ENCODE assay signal across 9 mouse cellular contexts in the genomic region with DNA sequence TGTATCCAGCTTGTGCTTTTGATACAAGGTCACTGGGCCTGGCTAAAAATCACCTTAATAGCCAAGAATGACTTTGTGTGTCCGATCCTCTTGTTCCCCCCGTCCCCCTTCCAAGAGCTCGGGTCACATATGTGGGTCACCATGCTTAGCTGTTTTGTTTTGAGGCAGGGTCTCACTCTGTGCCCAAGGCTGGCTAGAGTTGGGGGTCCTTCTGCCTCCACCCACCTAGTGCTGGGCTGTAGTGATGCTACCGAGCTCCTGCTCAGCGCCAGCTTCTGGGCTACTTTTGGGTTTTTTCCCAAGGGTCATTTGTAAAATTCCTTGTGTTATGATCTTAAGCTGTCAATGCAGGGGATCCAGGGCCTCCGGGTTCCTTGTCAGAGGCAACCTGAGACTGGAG. TPM values are rescaled to one million over a fixed set of nuclear protein-coding genes. Genes with fewer than 3 reads are reported as not detected.
DNase-seq lines count a peak whose midpoint lies in the region; ATAC-seq lines count a peak whose summit lies in the region.
"Had no signal": no experiment of that assay in that cellular context is flagged by ENCODE, and none has a peak within 500 bp of the region (broad histone marks: within the 10 kb centered on the region; RNA-seq: fewer than 3 reads in every experiment).

No protein-coding gene starts in this region.

- H3K4me3 ChIP-seq in megakaryocyte, embryonic 14.5 days (replicated peaks) = peak overlapping the region; percentile 9
- no peak overlapping the region; the same call in 1 of the 2 replicates for H3K4me3 ChIP-seq in limb, embryonic 15.5 days
- no peak overlapping the region for H3K4me3 ChIP-seq in stomach, embryonic 16.5 days (replicated peaks; ENCODE audit: low read length)

- peak; percentile 92 for DNase-seq in heart, adult 11 months
- no peak for DNase-seq in heart, postnatal 10 days
- no peak for DNase-seq in spleen, postnatal 4 days (ENCODE audit: low spot score in 2 of 2)
- DNase-seq in frontal cortex, postnatal 14 days (ENCODE audit: low spot score in 2 of 2) = no peak
- DNase-seq: thymus, postnatal 14 days had no signal

- peak overlapping the region; percentile 12; the same call in 1 of the 2 replicates for H3K4me2 ChIP-seq in limb, embryonic 15.5 days
- no peak overlapping the region for H3K4me2 ChIP-seq in stomach, embryonic 16.5 days (ENCODE audit: low read depth, low read length)

- H3K36me3 ChIP-seq in megakaryocyte, embryonic 14.5 days (replicated peaks; ENCODE audit: low read length) = peaks cover 39% of the 10 kb centered on the region
- H3K36me3 ChIP-seq in limb, embryonic 15.5 days = no peaks in the 10 kb centered on the region
- H3K36me3 ChIP-seq in stomach, embryonic 16.5 days (ENCODE audit: control insufficient read depth, insufficient read depth, low read length) = no peaks in the 10 kb centered on the region

- peak overlapping the region; percentile 84 for H3K27ac ChIP-seq in limb, embryonic 15.5 days
- no peak overlapping the region for H3K27ac ChIP-seq in stomach, embryonic 16.5 days (ENCODE audit: low read length)

- no peaks in the 10 kb centered on the region for H3K27me3 ChIP-seq in megakaryocyte, embryonic 14.5 days (replicated peaks)
- H3K27me3 ChIP-seq in limb, embryonic 15.5 days = no peaks in the 10 kb centered on the region
- no peaks in the 10 kb centered on the region for H3K27me3 ChIP-seq in stomach, embryonic 16.5 days (ENCODE audit: control insufficient read depth, insufficient read depth, low read length)

- H3K9me3 ChIP-seq in megakaryocyte, embryonic 14.5 days = no peaks in the 10 kb centered on the region
- no peaks in the 10 kb centered on the region for H3K9me3 ChIP-seq in limb, embryonic 15.5 days
- no peaks in the 10 kb centered on the region for H3K9me3 ChIP-seq in stomach, embryonic 16.5 days (replicated peaks; ENCODE audit: control insufficient read depth, low read length)

- H3K9ac ChIP-seq in limb, embryonic 15.5 days = no peak overlapping the region
- 0 out of 2 replicates have a peak overlapping the region, but pooled peaks have one; percentile 4 for H3K9ac ChIP-seq in stomach, embryonic 16.5 days (ENCODE audit: low read length)

- WGBS in limb, embryonic 15.5 days = 55% methylated on average over 6 of the region's 6 CpGs
- 64% methylated on average over 6 of the region's 6 CpGs for WGBS in stomach, embryonic 16.5 days

- peaks cover 66% of the 10 kb centered on the region for H3K4me1 ChIP-seq in megakaryocyte, embryonic 14.5 days
- peaks cover 56% of the 10 kb centered on the region for H3K4me1 ChIP-seq in limb, embryonic 15.5 days
- peaks cover 24% of the 10 kb centered on the region for H3K4me1 ChIP-seq in stomach, embryonic 16.5 days (ENCODE audit: control insufficient read depth, insufficient read depth, low read length)

- ATAC-seq in megakaryocyte, adult 5-6 weeks (ENCODE audit: poor library complexity, severe bottlenecking) = no peak
- no peak for ATAC-seq in limb, embryonic 15.5 days (ENCODE audit: insufficient number of reproducible peaks, low FRiP score, low TSS enrichment, low read depth)
- ATAC-seq in stomach, embryonic 16.5 days (ENCODE audit: insufficient read depth, low FRiP score) = no peak

- intact Hi-C loops in heart, postnatal 10 days (cut with DNase I) = no loop called here

RNA-seq across cellular contexts. Expression of a gene that starts 2.4 kb away (rescaled TPM):
- total RNA-seq in heart, postnatal 10 days (2021) = 100 to 1,000 TPM; 125 to 133 TPM
- 473 and 551 TPM in 2 replicates for polyA plus RNA-seq in megakaryocyte, embryonic 14.5 days (2012; ENCODE audit: insufficient read depth, low replicate concordance)
- total RNA-seq in megakaryocyte, adult 5-6 weeks (2015) = 68.9 and 69.0 TPM in 2 replicates
- 44.3 and 45.9 TPM in 2 replicates for total RNA-seq in megakaryocyte, adult 5-6 weeks (2017)
- 137 and 149 TPM in 2 replicates for polyA plus RNA-seq in limb, embryonic 15.5 days (2015; fragmentation: Nextera tagmentation; extraction: Ambion mirVana)
- polyA plus RNA-seq in stomach, embryonic 16.5 days (2015; fragmentation: Nextera tagmentation; extraction: Ambion mirVana) = 138 and 146 TPM in 2 replicates

RNA-seq across cellular contexts. Expression of a gene that starts 2.6 kb away (rescaled TPM):
- 100 to 1,000 TPM; 448 to 485 TPM for total RNA-seq in heart, postnatal 10 days (2021)
- 55.0 and 64.0 TPM in 2 replicates for polyA plus RNA-seq in megakaryocyte, embryonic 14.5 days (2012; ENCODE audit: insufficient read depth, low replicate concordance)
- total RNA-seq in megakaryocyte, adult 5-6 weeks (2015) = 26.2 and 29.6 TPM in 2 replicates
- total RNA-seq in megakaryocyte, adult 5-6 weeks (2017) = 13.9 and 14.2 TPM in 2 replicates
- polyA plus RNA-seq in limb, embryonic 15.5 days (2015; fragmentation: Nextera tagmentation; extraction: Ambion mirVana) = 23.9 and 37.6 TPM in 2 replicates
- polyA plus RNA-seq in stomach, embryonic 16.5 days (2015; fragmentation: Nextera tagmentation; extraction: Ambion mirVana) = 27.7 and 29.0 TPM in 2 replicates

RNA-seq across cellular contexts. Expression of a gene that starts 26.2 kb away (rescaled TPM):
- 10 to 100 TPM; 11.6 to 14.7 TPM for total RNA-seq in heart, postnatal 10 days (2021)
- polyA plus RNA-seq in megakaryocyte, embryonic 14.5 days (2012; ENCODE audit: insufficient read depth, low replicate concordance) = 24.4 and 42.0 TPM in 2 replicates
- total RNA-seq in megakaryocyte, adult 5-6 weeks (2015) = 5.3 and 6.0 TPM in 2 replicates
- total RNA-seq in megakaryocyte, adult 5-6 weeks (2017) = 11.5 and 16.8 TPM in 2 replicates
- 35.5 and 35.8 TPM in 2 replicates for polyA plus RNA-seq in limb, embryonic 15.5 days (2015; fragmentation: Nextera tagmentation; extraction: Ambion mirVana)
- 39.0 and 45.8 TPM in 2 replicates for polyA plus RNA-seq in stomach, embryonic 16.5 days (2015; fragmentation: Nextera tagmentation; extraction: Ambion mirVana)

RNA-seq across cellular contexts. Expression of a gene that starts 54.2 kb away (rescaled TPM):
- 10 to 100 TPM; 70.5 to 78.0 TPM for total RNA-seq in heart, postnatal 10 days (2021)
- 7.8 and 15.0 TPM in 2 replicates for polyA plus RNA-seq in megakaryocyte, embryonic 14.5 days (2012; ENCODE audit: insufficient read depth, low replicate concordance)
- 2.0 and 2.1 TPM in 2 replicates for total RNA-seq in megakaryocyte, adult 5-6 weeks (2015)
- 2.7 and 5.2 TPM in 2 replicates for total RNA-seq in megakaryocyte, adult 5-6 weeks (2017)
- 23.3 and 23.9 TPM in 2 replicates for polyA plus RNA-seq in limb, embryonic 15.5 days (2015; fragmentation: Nextera tagmentation; extraction: Ambion mirVana)
- 26.2 and 26.3 TPM in 2 replicates for polyA plus RNA-seq in stomach, embryonic 16.5 days (2015; fragmentation: Nextera tagmentation; extraction: Ambion mirVana)

RNA-seq across cellular contexts. Expression of a gene that starts 55.8 kb away (rescaled TPM):
- total RNA-seq in heart, postnatal 10 days (2021) = 10 to 100 TPM in 1 of 2 experiments, 1 to 10 TPM in 1; 9.5 to 12.2 TPM
- polyA plus RNA-seq in megakaryocyte, embryonic 14.5 days (2012; ENCODE audit: insufficient read depth, low replicate concordance) = 2.7 and 5.0 TPM in 2 replicates
- total RNA-seq in megakaryocyte, adult 5-6 weeks (2015) = 0.18 and 0.40 TPM in 2 replicates
- total RNA-seq in megakaryocyte, adult 5-6 weeks (2017) = 0.99 and 1.1 TPM in 2 replicates
- polyA plus RNA-seq in limb, embryonic 15.5 days (2015; fragmentation: Nextera tagmentation; extraction: Ambion mirVana) = 1.9 and 2.1 TPM in 2 replicates
- 0.56 and 0.83 TPM in 2 replicates for polyA plus RNA-seq in stomach, embryonic 16.5 days (2015; fragmentation: Nextera tagmentation; extraction: Ambion mirVana)
